Mouse (Mus musculus) lung, embryonic 14.5 days (tissue): ENCODE data around the gene Ptpro. TPM values are rescaled to one million over a fixed set of nuclear protein-coding genes. Genes with fewer than 3 reads are reported as not detected.
A peak's percentile ranks its signal among the peaks of the same experiment; 100 is the strongest.

Experiments used
- ATAC-seq: fragments of 200-750 bp; cut with Nextera tagmentation; 2 replicates; pipeline ENCODE4 v1.8.0; 2017; ENCODE audit warnings: mild to moderate bottlenecking, moderate TSS enrichment, moderate library complexity; ENCODE audit not compliant: insufficient read depth
- DNase-seq: peaks from one replicate; pipeline ENCODE4 v3.0.0-alpha.2; 2015
- H3K27ac ChIP-seq: fragments of 300-500 bp; sonication (generic); 2 replicates; pipeline ENCODE4 v1.5.1; 2014; ENCODE audit warnings: low read depth, mild to moderate bottlenecking, moderate library complexity
- H3K27me3 ChIP-seq: fragments of 300-500 bp; sonication (generic); 2 replicates; pipeline ENCODE4 v1.6.1; 2014; ENCODE audit warnings: low read length, control low read depth; ENCODE audit not compliant: insufficient read depth
- H3K36me3 ChIP-seq: fragments of 300-500 bp; sonication (generic); 2 replicates; pipeline ENCODE4 v1.6.1; 2014; ENCODE audit warnings: control low read depth; ENCODE audit not compliant: insufficient read depth
- H3K4me1 ChIP-seq: fragments of 300-500 bp; sonication (generic); 2 replicates; pipeline ENCODE4 v1.6.1; 2014; ENCODE audit warnings: antibody characterized with exemption, control low read depth; ENCODE audit not compliant: insufficient read depth
- H3K4me2 ChIP-seq: fragments of 300-500 bp; sonication (generic); 2 replicates; pipeline ENCODE4 v1.6.1; 2014; ENCODE audit warnings: mild to moderate bottlenecking
- H3K4me3 ChIP-seq: fragments of 300-500 bp; sonication (generic); 2 replicates; pipeline ENCODE4 v1.5.1; 2014; ENCODE audit warnings: low read depth, low read length
- H3K9ac ChIP-seq: fragments of 300-500 bp; sonication (generic); 2 replicates; pipeline ENCODE4 v1.6.1; 2014
- H3K9me3 ChIP-seq: fragments of 300-500 bp; sonication (generic); 2 replicates; pipeline ENCODE4 v1.6.1; 2016; ENCODE audit warnings: low read depth, low read length, control low read depth
- CTCF ChIP-seq: IDR thresholded peaks from 2 replicates; pipeline ENCODE4 v1.5.1; 2016; ENCODE audit warnings: antibody characterized with exemption, low read depth
- WGBS: fragments of 180-500 bp; shearing (Covaris S2); extraction: QIAGEN DNeasy Blood & Tissue Kit; methylation state at CpG from one replicate; pipeline ENCODE4 v1.1.7; 2014; 5-methylcytosine and 5-hydroxymethylcytosine counted together
- polyA plus RNA-seq: library from polyadenylated mRNA; unstranded; fragments of >200 nt; fragmentation: Nextera tagmentation; extraction: Ambion mirVana; gene quantifications from 2 replicates; pipeline ENCODE4 v1.2.1, GENCODE M21; 2014

The Ptpro gene
- polyA plus RNA-seq, 1 experiment from 2014 or later = 2.8 TPM

GRCm38 (mm10) chr6:137343688-137344441, 91.7 kb downstream of the Ptpro start:
- ATAC-seq (peak; percentile 96), DNase-seq (peak; percentile 90)
- Histone ChIP-seq H3K9ac (no peak overlapping the region), H3K27ac (peak overlapping the region; percentile 59; the same call in 1 of the 2 replicates), H3K4me2 (peak overlapping the region; percentile 25), H3K36me3 (no peaks in the 10 kb centered on the region), H3K4me1 (peaks cover 5% of the 10 kb centered on the region; the same call in 1 of the 2 replicates), H3K4me3 (no peak overlapping the region), H3K27me3 (no peaks in the 10 kb centered on the region), H3K9me3 (no peaks in the 10 kb centered on the region)
- 32% methylated on average over 5 of the region's 5 CpGs for WGBS
- no peak for TF ChIP-seq CTCF

GRCm38 (mm10) chr6:137360166-137360565, 108.0 kb downstream of the Ptpro start:
- Histone ChIP-seq H3K4me1 (0 out of 2 replicates have a peak, but pooled peaks cover 4% of the 10 kb centered on the region), H3K9ac (no peak overlapping the region), H3K9me3 (no peaks in the 10 kb centered on the region), H3K4me3 (no peak overlapping the region), H3K27me3 (no peaks in the 10 kb centered on the region), H3K4me2 (no peak overlapping the region), H3K27ac (no peak overlapping the region), H3K36me3 (no peaks in the 10 kb centered on the region)
- ATAC-seq = no peak
- DNase-seq = peak; percentile 46
- WGBS = 50% methylated on average over 7 of the region's 7 CpGs
- no peak for TF ChIP-seq CTCF

GRCm38 (mm10) chr6:137362216-137362615, 110.1 kb downstream of the Ptpro start:
- peak; percentile 48 for DNase-seq
- H3K9me3 ChIP-seq = no peaks in the 10 kb centered on the region
- no peak overlapping the region for H3K9ac ChIP-seq
- peak; percentile 61; the same call in 1 of the 2 replicates for ATAC-seq
- H3K36me3 ChIP-seq = no peaks in the 10 kb centered on the region
- no peaks in the 10 kb centered on the region for H3K27me3 ChIP-seq
- H3K4me3 ChIP-seq = no peak overlapping the region
- H3K4me2 ChIP-seq = no peak overlapping the region
- TF ChIP-seq CTCF = no peak
- H3K27ac ChIP-seq = no peak overlapping the region
- H3K4me1 ChIP-seq = 0 out of 2 replicates have a peak, but pooled peaks cover 4% of the 10 kb centered on the region
- WGBS = 28% methylated on average over 8 of the region's 8 CpGs

- no peaks in the 10 kb centered on the region for H3K27me3 ChIP-seq
- WGBS = 59% methylated on average over 5 of the region's 5 CpGs
- no peak overlapping the region for H3K4me2 ChIP-seq
- TF ChIP-seq CTCF = no peak
- H3K36me3 ChIP-seq = no peaks in the 10 kb centered on the region
- no peak overlapping the region for H3K27ac ChIP-seq
- no peak overlapping the region for H3K9ac ChIP-seq
- H3K4me3 ChIP-seq = no peak overlapping the region
- ATAC-seq (no peak), DNase-seq (peak; percentile 77)
- H3K9me3 ChIP-seq = no peaks in the 10 kb centered on the region
- H3K4me1 ChIP-seq = 0 out of 2 replicates have a peak, but pooled peaks cover 4% of the 10 kb centered on the region
These were observed 112.6 kb downstream of the Ptpro start for GRCm38 (mm10) chr6:137364681-137365080.

GRCm38 (mm10) chr6:137365637-137366036, 113.5 kb downstream of the Ptpro start:
- ATAC-seq (no peak), DNase-seq (no peak)
- Histone ChIP-seq H3K4me1 (0 out of 2 replicates have a peak, but pooled peaks cover 4% of the 10 kb centered on the region), H3K9ac (no peak overlapping the region), H3K9me3 (no peaks in the 10 kb centered on the region), H3K4me3 (no peak overlapping the region), H3K4me2 (no peak overlapping the region), H3K27ac (no peak overlapping the region), H3K27me3 (no peaks in the 10 kb centered on the region), H3K36me3 (no peaks in the 10 kb centered on the region)
- WGBS = 73% methylated on average over 2 of the region's 2 CpGs
- TF ChIP-seq CTCF = 0 out of 2 replicates have a peak, but pooled peaks have one; percentile 25

GRCm38 (mm10) chr6:137370745-137371144, 118.6 kb downstream of the Ptpro start:
- no peak overlapping the region for H3K9ac ChIP-seq
- H3K4me2 ChIP-seq = no peak overlapping the region
- H3K4me3 ChIP-seq = no peak overlapping the region
- no peak for TF ChIP-seq CTCF
- 51% methylated on average over 8 of the region's 8 CpGs for WGBS
- H3K4me1 ChIP-seq = no peaks in the 10 kb centered on the region
- no peak for DNase-seq
- H3K36me3 ChIP-seq = no peaks in the 10 kb centered on the region
- H3K27me3 ChIP-seq = no peaks in the 10 kb centered on the region
- H3K9me3 ChIP-seq = no peaks in the 10 kb centered on the region
- ATAC-seq = no peak
- no peak overlapping the region for H3K27ac ChIP-seq

GRCm38 (mm10) chr6:137371455-137371854, 119.3 kb downstream of the Ptpro start:
- DNase-seq (no peak), ATAC-seq (no peak)
- 57% methylated on average over 6 of the region's 6 CpGs for WGBS
- Histone ChIP-seq H3K4me1 (no peaks in the 10 kb centered on the region), H3K4me2 (no peak overlapping the region), H3K9ac (no peak overlapping the region), H3K4me3 (no peak overlapping the region), H3K27me3 (no peaks in the 10 kb centered on the region), H3K9me3 (no peaks in the 10 kb centered on the region), H3K27ac (no peak overlapping the region), H3K36me3 (no peaks in the 10 kb centered on the region)
- TF ChIP-seq CTCF = no peak
